Mouse (Mus musculus) urinary bladder, postnatal 25 days (tissue): ENCODE results near the gene Bpnt1.
A peak's percentile ranks its signal among the peaks of the same experiment; 100 is the strongest.
"Not testable (repeated sequence)": the region's sequence is repeated elsewhere in the genome, so short reads cannot be mapped to it uniquely, and the experiment has no call there.

ENCODE experiments used
- DNase-seq: peaks from one replicate; pipeline ENCODE4 v3.0.0; 2022; ENCODE audit warnings: low spot score

The Bpnt1 gene

DNA sequence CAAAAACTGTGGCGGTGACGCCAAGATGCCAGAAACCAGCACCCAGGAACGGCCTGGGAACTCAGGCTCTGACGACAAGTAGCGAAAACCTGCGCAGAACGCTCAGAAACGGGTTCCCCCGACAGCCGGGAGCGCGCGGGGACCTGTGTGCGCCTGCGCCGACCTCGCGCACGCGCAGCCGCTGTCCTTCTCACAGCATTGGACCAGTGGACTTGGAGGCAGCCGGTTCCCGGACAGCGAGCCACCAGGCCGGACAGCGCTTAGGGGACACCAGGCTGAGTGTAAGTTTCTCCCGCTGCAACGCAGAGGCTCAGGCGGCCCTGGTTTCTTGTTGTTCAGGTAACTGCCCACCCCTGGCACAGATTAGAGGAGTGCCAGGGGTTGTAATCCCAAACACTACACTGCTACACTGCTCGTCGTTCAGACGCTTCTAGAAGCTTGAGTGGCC lies at the start of gene Bpnt1:
TSS of gene Bpnt1 (plus strand) at position 167 of the 448 bp plus-strand sequence.
- peak; percentile 84 for DNase-seq

GRCm38 (mm10) chr1:185282846-185283245 lies 49.1 kb upstream of the Bpnt1 start:
- DNase-seq = no peak

DNA sequence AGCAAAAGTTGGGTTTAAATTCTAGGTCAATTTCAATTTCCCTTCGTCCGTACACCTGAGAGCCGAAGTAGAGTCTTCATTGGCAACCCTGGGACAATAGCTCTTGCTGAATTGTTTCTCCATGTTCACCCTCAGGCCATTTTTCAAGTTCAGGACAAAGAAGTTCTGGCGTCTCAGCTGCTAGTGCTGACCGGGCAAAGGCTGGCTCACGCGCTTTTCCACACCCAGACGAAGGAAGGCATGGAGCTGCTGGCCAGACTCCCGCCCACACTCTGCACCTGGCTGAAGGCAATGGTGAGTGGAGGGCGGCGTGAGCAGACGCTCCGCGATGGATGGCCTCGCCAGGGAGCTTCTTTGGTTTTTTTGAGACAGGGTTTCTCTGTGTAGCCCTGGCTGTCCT lies 48.7 kb upstream of the Bpnt1 start:
- DNase-seq = no peak

GRCm38 (mm10) chr1:185284740-185285139 lies 47.2 kb upstream of the Bpnt1 start:
- DNase-seq = no peak

DNA sequence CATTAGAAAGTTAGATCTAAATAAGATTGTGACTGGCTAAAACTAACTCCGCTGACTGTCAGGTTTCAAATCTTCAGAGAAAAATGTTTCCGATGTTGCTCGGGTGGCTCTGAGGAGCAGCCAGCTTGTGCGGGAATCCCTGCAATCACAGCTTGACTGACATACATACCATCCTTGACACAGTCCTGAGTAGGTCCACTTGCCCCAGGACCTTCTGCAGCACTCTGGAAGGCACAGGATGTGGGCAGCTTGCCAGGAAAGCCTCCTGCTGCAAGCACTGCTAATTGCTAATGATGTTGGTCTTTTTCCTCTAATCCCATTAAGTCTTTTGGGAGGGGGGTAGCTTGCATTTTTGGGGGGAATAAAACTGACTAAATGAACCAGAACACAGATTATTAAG lies 46.8 kb upstream of the Bpnt1 start:
- no peak for DNase-seq

DNA sequence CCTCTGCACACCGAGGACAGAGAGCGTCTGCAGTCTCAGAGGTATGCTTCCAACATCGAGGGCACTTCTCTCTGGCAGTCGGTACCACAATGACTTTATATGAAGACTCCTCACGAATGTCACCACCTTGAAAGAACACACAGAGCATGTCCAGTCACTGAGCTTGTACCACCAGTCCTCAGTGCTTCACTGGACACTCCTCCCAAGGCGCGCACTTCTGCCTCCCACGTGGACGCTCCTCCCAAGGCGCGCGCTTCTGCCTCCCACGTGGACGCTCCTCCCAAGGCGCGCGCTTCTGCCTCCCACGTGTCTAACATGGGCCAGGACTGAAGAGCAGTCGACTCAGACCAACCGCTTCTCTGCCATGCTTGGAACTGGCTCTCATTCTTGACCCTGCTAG lies 44.9 kb upstream of the Bpnt1 start:
- DNase-seq = no peak

DNA sequence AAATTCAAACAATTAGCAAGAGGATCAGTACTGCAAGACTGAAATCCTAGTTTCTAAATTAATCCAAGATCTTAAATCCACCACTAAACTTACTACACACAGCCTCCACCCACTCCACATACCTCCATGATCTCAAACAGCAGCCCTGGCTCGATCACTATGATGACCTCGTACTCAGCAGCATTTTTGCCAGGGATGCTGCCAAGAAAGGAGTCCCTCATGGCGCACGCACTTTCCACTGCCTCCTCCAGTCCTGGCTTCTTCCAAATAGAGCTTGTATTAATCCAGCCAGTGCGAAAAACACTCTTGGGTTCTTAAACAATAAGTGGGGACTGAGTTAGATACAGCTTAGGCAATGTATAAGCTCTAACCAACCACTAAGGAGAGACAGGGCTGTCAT lies 42.7 kb upstream of the Bpnt1 start:
- DNase-seq = no peak

DNA sequence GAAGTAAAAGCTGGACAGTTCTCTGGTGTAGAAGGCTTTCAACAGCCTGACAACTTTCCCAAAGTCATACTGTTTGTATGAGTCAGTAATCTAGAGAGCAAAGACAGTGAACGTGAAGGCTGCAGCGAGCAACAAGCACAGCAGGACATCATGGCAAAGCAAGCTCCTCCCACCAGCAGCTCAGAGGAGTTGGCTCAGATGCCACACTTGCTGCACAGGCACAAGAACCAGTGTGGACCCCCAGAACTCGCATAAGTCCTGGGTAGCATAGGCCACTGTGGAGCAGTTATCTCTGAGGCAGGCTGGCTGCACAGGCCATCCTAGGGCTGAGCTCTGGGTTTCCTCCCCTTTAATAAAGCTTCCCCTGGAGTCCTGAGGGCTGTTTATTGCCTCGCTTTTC lies 40.6 kb upstream of the Bpnt1 start:
- DNase-seq = no peak

DNA sequence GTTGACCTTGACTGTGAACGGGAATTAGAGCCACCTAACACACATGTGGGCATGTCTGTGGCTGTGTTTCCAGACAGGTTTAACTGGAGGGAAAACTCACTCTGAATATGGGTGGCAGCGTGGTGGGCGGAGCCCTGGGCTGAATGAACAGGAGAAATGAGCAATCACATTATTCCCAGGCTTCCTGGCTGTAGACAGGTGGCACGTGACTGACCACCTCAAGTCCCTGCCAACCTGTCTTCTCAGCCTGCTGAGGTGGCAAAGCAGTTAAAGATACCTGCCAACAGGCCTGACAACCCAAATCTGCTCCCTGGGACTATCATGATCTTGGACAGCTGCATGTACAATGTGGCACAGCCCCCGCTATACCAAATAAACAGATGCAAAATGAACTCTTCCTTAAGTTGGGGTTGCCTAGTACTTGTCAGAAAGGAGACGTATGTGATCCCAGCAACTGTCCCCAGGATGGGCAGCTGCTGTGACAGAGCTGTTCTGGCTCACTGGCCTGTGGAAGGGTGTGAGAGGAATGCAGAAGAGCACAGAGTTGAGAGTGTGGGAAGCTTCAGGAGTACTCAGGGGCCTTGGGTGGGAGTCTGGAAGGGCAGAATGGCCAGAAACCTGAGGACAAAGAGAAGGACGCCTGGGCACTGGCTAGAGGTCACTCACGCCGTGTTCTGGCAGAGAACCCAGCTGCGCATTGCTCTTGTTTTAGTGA lies 39.1 kb upstream of the Bpnt1 start:
- no peak for DNase-seq

GRCm38 (mm10) chr1:185296850-185297249 lies 35.1 kb upstream of the Bpnt1 start:
- DNase-seq = no peak

DNA sequence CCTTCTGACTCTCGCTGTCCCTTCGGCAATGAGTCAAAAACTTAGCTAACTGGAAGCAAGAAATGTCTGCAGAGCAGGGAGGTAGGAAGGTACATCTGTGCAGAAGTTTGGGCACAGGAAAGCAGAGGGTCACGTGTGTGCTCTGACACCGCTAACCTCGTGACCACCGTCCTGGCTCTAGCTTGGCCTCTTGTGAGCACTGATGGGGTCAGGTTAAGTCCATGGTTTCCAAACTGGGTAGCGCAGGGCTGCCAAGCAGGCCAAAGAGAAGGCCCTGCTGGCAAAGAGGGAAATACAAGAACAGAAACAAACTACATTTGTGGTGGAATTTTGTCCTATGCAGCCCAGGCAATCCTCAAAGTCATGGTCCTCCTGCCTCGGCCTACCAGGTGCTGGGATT lies 33.5 kb upstream of the Bpnt1 start:
- DNase-seq = no peak

DNA sequence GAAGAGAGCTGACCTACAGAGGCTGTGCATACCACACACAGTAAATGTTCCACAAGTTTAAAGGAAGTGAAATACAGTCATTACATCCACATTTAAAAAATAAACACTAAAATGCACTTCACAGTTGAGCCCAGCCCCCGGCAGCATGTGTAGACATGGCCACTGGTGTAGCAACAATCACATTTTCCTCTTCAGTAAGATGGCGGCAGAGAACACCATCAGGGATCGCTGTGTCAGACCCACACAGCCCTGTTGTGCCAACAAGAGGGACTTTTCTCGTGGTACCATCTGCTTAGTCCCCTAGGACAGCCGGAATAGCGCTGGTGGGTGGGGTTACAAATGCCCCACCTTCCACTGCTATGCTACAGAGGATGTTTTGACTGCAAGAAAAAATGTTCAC lies 29.1 kb upstream of the Bpnt1 start:
- DNase-seq = no peak

DNA sequence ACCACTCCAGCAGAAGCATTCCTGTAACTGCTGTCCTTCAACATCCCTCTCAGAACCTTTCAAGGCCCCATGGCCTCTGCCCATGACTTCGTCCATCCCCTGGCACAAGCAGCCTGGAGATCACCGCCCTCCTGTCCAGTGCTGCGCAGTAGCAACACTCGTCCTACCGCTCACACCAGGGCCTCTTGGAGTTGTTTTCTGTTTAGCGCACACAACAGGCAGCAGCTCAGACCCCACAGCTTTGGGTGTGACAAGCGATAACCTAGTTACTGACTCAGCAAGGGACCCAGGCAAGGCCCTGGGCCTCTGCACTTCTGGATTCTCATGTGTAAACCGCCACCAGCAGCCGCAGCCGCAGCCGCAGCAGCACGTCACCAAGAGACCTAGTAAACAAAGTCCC lies 25.1 kb upstream of the Bpnt1 start:
- DNase-seq = no peak

DNA sequence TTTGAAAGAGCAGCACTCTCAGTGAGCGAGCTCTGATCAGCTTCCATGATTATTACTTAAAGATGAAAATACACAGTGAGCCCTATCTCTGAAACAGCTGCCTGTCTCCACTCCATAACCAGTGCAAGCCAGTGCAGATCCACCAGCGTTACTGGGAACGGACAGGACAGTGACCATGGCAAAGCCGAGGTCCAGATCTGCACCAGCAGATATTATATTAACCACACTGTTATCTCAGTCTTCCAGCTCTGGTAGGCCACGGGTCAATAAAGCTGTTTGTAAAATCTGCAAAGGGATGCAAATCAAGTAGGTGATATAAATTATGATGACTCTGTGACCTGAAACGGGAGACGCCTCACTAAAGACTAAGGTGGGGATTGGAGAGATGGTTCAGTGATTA lies 24.3 kb upstream of the Bpnt1 start:
- no peak for DNase-seq

GRCm38 (mm10) chr1:185308334-185308733 lies 23.6 kb upstream of the Bpnt1 start:
- DNase-seq = no peak

DNA sequence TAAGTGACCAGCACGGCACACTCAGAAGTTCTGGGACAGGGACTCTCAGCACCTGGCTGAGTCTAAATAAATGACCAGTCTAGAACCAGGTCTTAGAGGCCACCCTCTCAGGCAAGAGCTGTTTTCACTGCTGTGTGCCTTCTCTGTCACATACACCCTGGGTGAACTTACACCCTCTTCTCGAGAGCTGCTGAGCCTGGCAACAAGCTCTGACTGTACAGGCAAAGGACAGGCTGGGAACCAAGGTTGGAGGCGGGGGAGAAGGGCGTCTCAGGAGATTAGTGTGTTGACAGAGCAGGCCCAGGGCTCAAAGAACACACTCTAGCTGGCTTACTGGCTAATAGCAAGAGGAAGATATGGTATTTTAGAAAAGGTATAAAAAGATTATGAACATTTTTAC lies 23.0 kb upstream of the Bpnt1 start:
- DNase-seq = no peak

DNA sequence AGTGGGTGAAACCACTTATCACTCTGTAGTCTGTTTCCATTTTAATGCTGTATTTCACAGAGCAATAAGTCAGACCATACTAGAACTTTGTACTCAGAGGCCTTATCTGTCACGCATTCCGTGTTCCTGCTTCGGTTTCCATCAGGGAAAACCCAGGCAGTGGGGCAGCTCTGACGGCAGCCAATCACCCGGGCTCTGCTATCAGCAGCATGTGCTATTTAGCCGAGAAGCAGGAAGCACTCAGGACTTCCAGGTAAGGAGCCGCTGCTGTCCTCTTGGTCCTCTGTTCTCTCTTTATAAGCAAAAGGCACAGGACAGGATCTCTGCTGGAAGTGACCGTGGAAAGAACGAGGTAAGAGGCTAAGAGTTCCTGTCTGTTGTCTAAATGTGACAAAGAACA lies 20.0 kb upstream of the Bpnt1 start:
- no peak for DNase-seq

DNA sequence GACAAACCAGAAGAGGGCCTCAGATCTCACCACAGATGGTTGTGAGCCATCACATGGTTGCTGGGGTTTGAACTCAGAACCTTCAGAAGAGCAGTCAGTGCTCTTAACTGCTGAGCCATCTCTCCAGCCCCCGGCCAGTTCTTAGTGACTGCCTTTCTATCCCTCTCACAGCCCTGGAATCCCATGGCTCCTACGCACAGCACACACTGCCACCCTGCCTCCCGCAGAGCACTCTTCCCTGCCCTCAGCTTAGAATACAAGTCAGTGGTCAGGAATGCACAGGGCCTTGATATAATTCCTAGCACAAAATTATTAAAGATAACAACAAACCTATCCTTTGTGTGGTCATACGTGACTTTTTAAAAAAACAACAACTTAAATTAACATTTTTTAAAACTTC lies 17.4 kb upstream of the Bpnt1 start:
- no peak for DNase-seq

DNA sequence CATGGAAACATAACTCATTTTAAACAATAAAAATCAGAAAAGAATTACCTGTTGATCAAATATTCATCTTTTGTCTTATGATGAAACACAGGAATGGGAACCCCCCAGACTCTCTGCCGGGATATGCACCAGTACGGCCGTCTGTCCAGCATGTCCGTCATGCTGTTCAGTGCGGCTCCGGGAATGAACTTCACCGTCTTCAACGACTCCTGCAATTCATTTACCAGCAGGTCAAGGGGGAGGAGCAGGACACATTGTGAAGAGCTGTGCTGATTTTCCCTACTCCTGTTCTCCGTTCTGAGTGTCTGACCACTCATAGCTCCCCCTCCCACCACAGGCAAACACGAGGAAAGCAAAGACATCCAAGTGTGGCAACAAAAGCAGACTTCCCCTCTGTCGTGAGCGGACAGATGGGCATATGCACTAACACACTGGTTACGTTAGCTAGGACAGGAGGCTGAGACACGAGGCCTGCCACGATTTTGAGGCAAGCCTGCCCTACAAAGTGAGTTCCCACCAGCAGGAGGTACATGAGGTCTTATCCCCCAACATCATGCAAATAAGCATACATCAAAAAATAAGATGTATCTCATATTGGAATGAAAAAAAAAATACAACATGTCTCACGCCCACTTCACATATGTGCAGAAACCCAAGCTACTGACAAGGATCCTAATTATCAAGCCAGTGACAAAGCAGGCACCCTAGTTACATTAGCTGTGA lies 15.9 kb upstream of the Bpnt1 start:
- DNase-seq = no peak

GRCm38 (mm10) chr1:185327754-185328345 lies 4.1 kb upstream of the Bpnt1 start:
- DNase-seq = not testable (repeated sequence)

DNA sequence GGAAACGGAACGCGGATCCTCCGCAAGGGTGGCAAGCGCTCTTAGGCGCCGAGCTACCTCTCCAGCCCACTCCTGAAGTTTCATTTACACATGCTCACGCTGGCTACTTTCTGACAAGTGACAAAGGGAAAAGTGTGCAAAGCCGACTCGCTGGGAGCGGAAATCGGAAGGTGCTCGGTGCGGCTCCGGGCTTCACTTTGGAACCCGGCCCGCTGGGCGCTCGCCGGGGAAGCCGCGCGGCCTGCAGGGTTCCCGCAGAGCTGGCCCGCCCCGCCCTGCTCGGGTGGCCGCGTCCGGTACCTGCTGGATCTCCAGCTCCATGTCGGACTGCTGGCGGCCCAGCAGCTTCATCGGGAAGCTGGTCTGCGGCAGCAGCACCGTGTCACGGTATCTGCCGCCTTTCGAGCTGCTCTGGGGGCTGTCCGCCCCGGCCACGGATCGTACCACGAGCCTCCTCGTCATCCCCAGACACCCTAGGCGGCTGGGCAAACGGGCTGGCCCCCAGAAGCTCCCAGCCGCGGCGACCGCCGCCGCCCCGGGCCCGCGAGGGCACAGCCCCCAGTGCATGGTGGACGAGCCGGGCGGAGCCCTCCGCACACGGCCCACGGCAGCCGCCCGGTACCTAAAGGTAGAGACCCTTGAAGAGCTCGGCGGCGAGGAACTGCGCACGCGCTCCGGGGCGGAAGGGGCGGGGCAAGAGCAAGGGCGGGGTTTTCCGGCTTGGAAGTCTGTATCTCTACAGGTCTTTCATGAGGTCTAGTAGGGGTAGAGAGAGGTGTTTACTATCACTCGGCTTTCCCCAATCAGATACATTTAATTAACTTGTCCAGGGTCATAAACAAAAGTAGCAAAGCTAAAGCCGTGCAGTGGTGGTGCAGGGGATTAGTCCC lies 3.0 kb upstream of the Bpnt1 start, which contains the start of gene Iars2:
TSS of gene Iars2 (minus strand) at position 676 of the 890 bp plus-strand sequence.
- DNase-seq = peak; percentile 94

DNA sequence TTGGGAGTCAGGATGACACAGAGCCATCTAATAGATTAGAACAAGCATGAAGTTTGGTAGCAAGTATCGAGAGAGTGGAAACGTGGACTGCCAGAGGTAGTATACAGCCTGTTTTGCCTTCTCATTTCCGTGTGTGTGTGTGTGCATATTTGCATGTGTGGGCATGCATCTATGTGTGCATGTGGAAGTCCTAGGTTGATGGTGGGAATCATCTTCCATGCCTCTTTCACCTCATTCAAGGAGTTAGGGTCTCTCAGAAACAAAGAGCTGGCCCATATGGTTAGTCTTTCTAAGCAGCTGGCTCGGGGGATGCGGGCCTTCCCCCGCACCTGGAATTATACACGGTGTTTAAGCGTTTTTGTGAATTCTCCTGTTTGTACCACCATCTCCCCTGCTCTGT lies 2.1 kb upstream of the Bpnt1 start:
- no peak for DNase-seq
